Mouse (Mus musculus) stomach, embryonic 14.5 days (tissue): ENCODE data around the gene Tiam1. TPM values are rescaled to one million over a fixed set of nuclear protein-coding genes. Genes with fewer than 3 reads are reported as not detected.

Source experiments
- ATAC-seq: fragments of 200-750 bp; cut with Nextera tagmentation; 2 replicates; pipeline ENCODE4 v1.8.0; 2017; ENCODE audit warnings: low read depth, moderate TSS enrichment; ENCODE audit not compliant: insufficient number of reproducible peaks, insufficient read depth, low FRiP score
- H3K27ac ChIP-seq: fragments of 300-500 bp; sonication (generic); 2 replicates; pipeline ENCODE4 v1.5.1; 2014; ENCODE audit warnings: mild to moderate bottlenecking, low read length, moderate library complexity, mixed read lengths
- H3K27me3 ChIP-seq: fragments of 300-500 bp; sonication (generic); 2 replicates; pipeline ENCODE4 v1.6.1; 2014; ENCODE audit warnings: low read length, control low read depth, mixed read lengths; ENCODE audit not compliant: control insufficient read depth, insufficient read depth
- H3K36me3 ChIP-seq: fragments of 300-500 bp; sonication (generic); 2 replicates; pipeline ENCODE4 v1.6.1; 2014; ENCODE audit warnings: mild to moderate bottlenecking, control low read depth, low read length, moderate library complexity, mixed read lengths; ENCODE audit not compliant: control insufficient read depth, insufficient read depth
- H3K4me1 ChIP-seq: fragments of 300-500 bp; sonication (generic); 2 replicates; pipeline ENCODE4 v1.6.1; 2014; ENCODE audit warnings: low read length, control low read depth, mixed read lengths; ENCODE audit not compliant: control insufficient read depth, insufficient read depth
- H3K4me2 ChIP-seq: fragments of 300-500 bp; sonication (generic); replicated peaks from 2 replicates; pipeline ENCODE4 v1.6.1; 2014; ENCODE audit warnings: low read depth, low read length, control low read depth
- H3K4me3 ChIP-seq: fragments of 300-500 bp; sonication (generic); 2 replicates; pipeline ENCODE4 v1.5.1; 2014; ENCODE audit warnings: low read depth, low read length, control low read depth
- H3K9ac ChIP-seq: fragments of 300-500 bp; sonication (generic); replicated peaks from 2 replicates; pipeline ENCODE4 v1.6.1; 2014; ENCODE audit warnings: low read depth, mild to moderate bottlenecking, control low read depth, low read length, moderate library complexity, mixed read lengths
- H3K9me3 ChIP-seq: fragments of 300-500 bp; sonication (generic); 2 replicates; pipeline ENCODE4 v1.6.1; 2016; ENCODE audit warnings: low read depth, low read length, control low read depth; ENCODE audit not compliant: control insufficient read depth
- WGBS: fragments of 180-500 bp; shearing (Covaris S2); extraction: QIAGEN DNeasy Blood & Tissue Kit; methylation state at CpG from one replicate; pipeline ENCODE4 v1.1.7; 2014; 5-methylcytosine and 5-hydroxymethylcytosine counted together
- polyA plus RNA-seq: library from polyadenylated mRNA; unstranded; fragments of >200 nt; fragmentation: Nextera tagmentation; extraction: Ambion mirVana; gene quantifications from 2 replicates; pipeline ENCODE4 v1.2.1, GENCODE M21; 2014

The Tiam1 gene
- polyA plus RNA-seq, 1 experiment from 2014 or later: 38.4 TPM

DNA sequence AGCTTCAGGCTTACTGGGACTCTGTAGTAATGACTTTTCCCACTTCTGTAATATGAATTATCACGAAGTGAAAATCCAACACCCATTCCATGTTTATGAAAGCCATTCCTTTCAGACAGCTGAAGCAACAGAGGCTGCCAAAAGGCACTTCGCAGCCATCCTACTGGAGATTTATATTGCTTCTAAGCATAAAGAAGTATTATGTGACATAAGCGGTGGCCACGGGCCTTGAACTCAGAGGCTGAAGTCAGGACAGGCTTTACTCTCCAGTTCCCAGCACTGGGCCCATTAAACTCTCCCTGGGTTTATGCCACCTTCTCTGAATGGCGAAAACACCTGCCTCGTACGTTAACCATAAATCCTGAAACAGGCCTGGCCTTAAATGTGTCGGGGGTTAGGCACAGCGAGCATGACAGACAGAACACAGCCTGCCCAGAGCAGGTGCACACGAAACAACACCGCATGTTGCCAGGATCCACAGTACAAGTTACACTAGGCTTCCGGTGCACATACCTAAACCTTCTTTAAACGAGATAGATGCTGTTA lies 26.9 kb downstream of the Tiam1 start:
- no peak overlapping the region for H3K27ac ChIP-seq
- 58% methylated on average over 13 of the region's 13 CpGs for WGBS

DNA sequence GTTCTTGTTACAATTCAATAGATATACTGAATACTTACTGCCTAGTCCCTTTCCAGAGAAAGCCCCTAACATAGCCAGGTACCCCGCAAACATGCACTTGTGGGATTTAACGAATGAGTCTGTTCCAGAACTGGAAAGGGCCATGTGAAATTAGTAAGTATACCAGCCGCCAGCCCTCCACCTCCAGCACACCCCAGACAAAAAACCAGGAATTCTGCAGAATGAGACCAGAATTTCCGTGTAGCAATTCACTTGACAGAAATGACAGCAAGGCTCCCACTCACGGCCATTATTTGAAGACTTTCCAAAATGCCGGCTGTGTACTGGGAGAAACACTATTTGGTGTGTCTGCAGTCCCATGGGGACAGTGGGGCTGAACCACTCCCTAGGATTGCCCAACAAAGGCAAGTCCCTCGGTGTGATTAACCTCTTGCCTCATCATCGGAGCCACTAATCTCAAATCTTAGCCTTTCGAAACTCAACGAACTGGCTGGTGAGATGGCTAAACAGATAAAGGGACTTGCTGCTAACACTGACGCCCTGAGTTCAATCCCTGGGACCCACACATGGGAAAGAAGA lies 30.9 kb downstream of the Tiam1 start:
- WGBS: 88% methylated on average over 11 of the region's 11 CpGs
- H3K4me1 ChIP-seq: no peaks in the 10 kb centered on the region; the same call in 1 of the 2 replicates
- H3K4me2 ChIP-seq: no peak overlapping the region
- ATAC-seq: no peak
- H3K9me3 ChIP-seq: no peaks in the 10 kb centered on the region
- no peaks in the 10 kb centered on the region for H3K36me3 ChIP-seq
- H3K27ac ChIP-seq: no peak overlapping the region
- no peak overlapping the region for H3K9ac ChIP-seq
- no peak overlapping the region for H3K4me3 ChIP-seq
- no peaks in the 10 kb centered on the region for H3K27me3 ChIP-seq

More for the DNA sequence above, 26.9 kb downstream of the Tiam1 start:
- Histone ChIP-seq H3K9me3 (peaks cover 2% of the 10 kb centered on the region; the same call in 1 of the 2 replicates), H3K4me3 (no peak overlapping the region), H3K36me3 (no peaks in the 10 kb centered on the region), H3K4me2 (no peak overlapping the region), H3K27me3 (no peaks in the 10 kb centered on the region), H3K4me1 (no peaks in the 10 kb centered on the region; the same call in 1 of the 2 replicates), H3K9ac (no peak overlapping the region)
- ATAC-seq: no peak

DNA sequence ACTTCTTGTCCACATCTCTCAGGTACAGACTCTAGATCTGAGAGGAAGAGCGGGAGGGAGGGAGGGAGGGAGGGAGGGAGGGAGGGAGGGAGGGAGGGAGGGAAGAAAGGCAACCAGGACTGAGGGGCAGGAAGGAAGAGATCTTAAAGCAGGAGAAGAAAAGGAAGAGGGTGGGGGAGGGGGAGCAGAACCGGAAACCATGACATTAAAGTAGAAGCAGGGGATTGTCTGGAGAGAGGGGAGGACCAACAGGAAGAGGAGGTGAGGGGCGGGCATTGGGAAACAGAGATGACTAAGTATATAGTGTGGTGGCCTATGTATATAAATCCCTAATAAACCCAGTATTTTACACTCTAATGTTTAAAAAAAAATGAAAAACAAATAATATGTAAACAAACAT lies 34.1 kb downstream of the Tiam1 start:
- ATAC-seq: no peak
- Histone ChIP-seq H3K27ac (no peak overlapping the region), H3K9me3 (no peaks in the 10 kb centered on the region), H3K27me3 (no peaks in the 10 kb centered on the region), H3K4me1 (no peaks in the 10 kb centered on the region), H3K9ac (no peak overlapping the region), H3K36me3 (no peaks in the 10 kb centered on the region), H3K4me3 (no peak overlapping the region), H3K4me2 (no peak overlapping the region)
- WGBS: 61% methylated on average over 3 of the region's 3 CpGs

DNA sequence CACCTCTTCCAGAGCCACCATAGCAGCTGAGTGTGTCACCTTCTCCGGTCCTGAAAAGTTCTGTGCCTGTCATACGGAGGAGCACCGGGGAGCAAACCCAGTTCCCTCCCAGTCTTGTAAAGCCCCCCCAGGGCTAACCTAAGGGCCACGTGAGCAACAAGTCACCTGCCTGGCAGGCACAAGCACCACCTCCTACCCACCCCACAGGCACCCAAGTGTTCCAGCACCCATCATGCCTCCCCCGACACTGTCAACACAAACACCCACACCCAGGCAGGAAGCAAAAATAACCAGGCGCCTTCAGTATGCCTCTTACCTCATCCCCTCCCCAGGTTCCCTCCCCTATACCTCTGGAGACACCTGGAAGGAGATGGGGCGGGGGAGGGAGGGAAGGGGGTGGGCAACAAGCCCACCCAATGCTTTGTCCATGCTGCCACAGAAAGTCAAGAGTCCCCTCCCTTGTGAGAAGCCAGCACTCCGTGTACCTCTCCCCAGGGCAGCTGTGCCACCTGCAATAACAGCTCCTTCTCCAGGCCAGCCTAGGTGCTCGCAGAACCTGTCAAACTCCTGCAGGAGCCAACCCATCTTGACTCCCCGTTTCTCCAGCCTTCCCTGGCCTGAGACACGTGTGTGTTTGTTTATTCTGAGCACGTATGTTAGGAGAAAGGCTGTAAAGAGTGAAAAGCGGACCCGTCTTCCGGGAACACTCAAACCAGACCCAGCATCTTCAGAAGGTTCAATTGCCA lies 38.7 kb downstream of the Tiam1 start:
- Histone ChIP-seq H3K4me3 (no peak overlapping the region), H3K9me3 (no peaks in the 10 kb centered on the region), H3K4me2 (no peak overlapping the region), H3K4me1 (no peaks in the 10 kb centered on the region), H3K36me3 (no peaks in the 10 kb centered on the region), H3K27me3 (no peaks in the 10 kb centered on the region), H3K27ac (no peak overlapping the region), H3K9ac (no peak overlapping the region)
- ATAC-seq: peak; percentile 30; the same call in 1 of the 2 replicates
- 55% methylated on average over 15 of the region's 15 CpGs for WGBS

DNA sequence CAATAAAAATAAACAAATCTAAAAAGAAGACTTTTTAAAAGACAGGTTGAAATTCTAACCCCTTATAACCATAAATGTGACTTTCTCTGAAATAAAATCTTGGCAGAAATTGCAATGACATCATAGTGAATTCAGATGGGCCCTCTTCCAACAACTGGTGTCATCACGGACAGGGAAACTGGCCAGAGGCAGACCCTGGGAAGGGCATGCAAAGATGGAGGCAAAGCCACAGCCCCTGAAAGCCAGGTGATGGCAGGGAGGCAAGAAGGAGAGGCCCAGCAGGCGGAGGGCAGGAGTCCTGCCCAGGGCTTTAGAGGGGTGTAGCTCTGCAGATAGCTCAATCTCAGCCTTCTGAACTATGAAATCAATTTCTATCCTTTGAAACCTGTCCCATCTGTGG lies 39.8 kb downstream of the Tiam1 start:
- Histone ChIP-seq H3K4me2 (no peak overlapping the region), H3K9ac (no peak overlapping the region), H3K4me1 (peaks cover 6% of the 10 kb centered on the region; the same call in 1 of the 2 replicates), H3K27me3 (no peaks in the 10 kb centered on the region), H3K9me3 (no peaks in the 10 kb centered on the region), H3K36me3 (no peaks in the 10 kb centered on the region), H3K4me3 (no peak overlapping the region), H3K27ac (no peak overlapping the region)
- WGBS: 76% methylated on average over 2 of the region's 2 CpGs
- no peak for ATAC-seq

GRCm38 (mm10) chr16:90102596-90102995 lies 41.0 kb downstream of the Tiam1 start:
- Histone ChIP-seq H3K9me3 (no peaks in the 10 kb centered on the region), H3K27ac (no peak overlapping the region), H3K27me3 (no peaks in the 10 kb centered on the region), H3K4me2 (no peak overlapping the region), H3K9ac (no peak overlapping the region), H3K4me3 (no peak overlapping the region), H3K4me1 (peaks cover 7% of the 10 kb centered on the region; the same call in 1 of the 2 replicates), H3K36me3 (no peaks in the 10 kb centered on the region)
- WGBS: 52% methylated on average over 7 of the region's 7 CpGs
- no peak for ATAC-seq

DNA sequence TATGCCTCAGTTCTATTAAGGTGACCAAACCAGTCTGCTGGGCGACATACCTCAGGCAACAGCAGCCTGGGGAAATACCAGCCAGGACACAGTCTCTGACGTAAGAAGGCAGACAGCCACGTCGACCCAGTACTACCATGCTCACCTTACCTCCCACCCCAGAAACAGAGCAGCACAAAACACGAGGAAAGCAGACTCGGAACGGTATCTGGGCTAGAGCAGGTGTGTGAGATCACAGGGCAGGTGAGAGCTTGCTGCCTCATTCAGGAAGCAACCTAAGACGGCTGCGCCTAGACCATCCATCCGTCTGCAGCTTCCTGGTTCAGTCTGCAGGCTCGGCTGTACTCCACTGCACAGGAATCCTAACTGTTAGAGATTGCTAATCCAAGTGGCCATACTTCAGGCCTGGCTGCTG lies 45.4 kb downstream of the Tiam1 start:
- peaks cover 10% of the 10 kb centered on the region; the same call in 1 of the 2 replicates for H3K4me1 ChIP-seq
- H3K9me3 ChIP-seq: no peaks in the 10 kb centered on the region
- no peak overlapping the region for H3K4me2 ChIP-seq
- 55% methylated on average over 11 of the region's 11 CpGs for WGBS
- no peaks in the 10 kb centered on the region for H3K27me3 ChIP-seq
- H3K4me3 ChIP-seq: no peak overlapping the region
- H3K9ac ChIP-seq: no peak overlapping the region
- peak; percentile 39; the same call in 1 of the 2 replicates for ATAC-seq
- no peaks in the 10 kb centered on the region for H3K36me3 ChIP-seq
- H3K27ac ChIP-seq: peak overlapping the region; percentile 27; the same call in 1 of the 2 replicates

GRCm38 (mm10) chr16:90097769-90098168 lies 45.8 kb downstream of the Tiam1 start:
- no peaks in the 10 kb centered on the region for H3K9me3 ChIP-seq
- H3K4me2 ChIP-seq: no peak overlapping the region
- H3K4me3 ChIP-seq: no peak overlapping the region
- no peaks in the 10 kb centered on the region for H3K27me3 ChIP-seq
- H3K27ac ChIP-seq: no peak overlapping the region
- ATAC-seq: no peak
- 95% methylated on average over 3 of the region's 3 CpGs for WGBS
- peaks cover 10% of the 10 kb centered on the region; the same call in 1 of the 2 replicates for H3K4me1 ChIP-seq
- H3K9ac ChIP-seq: no peak overlapping the region
- H3K36me3 ChIP-seq: no peaks in the 10 kb centered on the region
